Mouse (Mus musculus) thymus, adult 2 months (tissue): ENCODE data around the gene 1700056E22Rik. TPM values are rescaled to one million over a fixed set of nuclear protein-coding genes. Genes with fewer than 3 reads are reported as not detected.

Source experiments
- DNase-seq: peaks from one replicate; pipeline ENCODE4 v3.0.0; 2021
- H3K27ac ChIP-seq: fragments of 200-500 bp; 2 replicates; pipeline ENCODE4 v1.5.1; 2012; ENCODE audit warnings: low read length, control low read depth; ENCODE audit not compliant: control insufficient read depth, insufficient read depth
- H3K27me3 ChIP-seq: fragments of 200-500 bp; 2 replicates; pipeline ENCODE4 v1.6.1; 2012; ENCODE audit warnings: mild to moderate bottlenecking, low read length, moderate library complexity, mixed read lengths; ENCODE audit not compliant: control insufficient read depth, insufficient read depth
- H3K36me3 ChIP-seq: fragments of 200-500 bp; 2 replicates; pipeline ENCODE4 v1.6.1; 2012; ENCODE audit warnings: mild to moderate bottlenecking, low read length, moderate library complexity; ENCODE audit not compliant: control insufficient read depth, insufficient read depth
- H3K4me1 ChIP-seq: fragments of 200-500 bp; replicated peaks from 2 replicates; pipeline ENCODE4 v1.6.1; 2012; ENCODE audit warnings: low read length; ENCODE audit not compliant: control insufficient read depth, insufficient read depth
- H3K4me3 ChIP-seq: fragments of 200-500 bp; 2 replicates; pipeline ENCODE4 v1.5.1; 2012; ENCODE audit warnings: mild to moderate bottlenecking, low read length, control low read depth, moderate library complexity; ENCODE audit not compliant: control insufficient read depth, insufficient read depth
- CTCF ChIP-seq: fragments of 200-500 bp; IDR thresholded peaks from 2 replicates; pipeline ENCODE4 v1.5.1; 2012; ENCODE audit warnings: mild to moderate bottlenecking, control low read depth, low read length, moderate library complexity, borderline replicate concordance; ENCODE audit not compliant: control insufficient read depth, poor library complexity, insufficient read depth; ENCODE audit errors: extremely low read depth
- POLR2A ChIP-seq: fragments of 200-500 bp; IDR thresholded peaks from 2 replicates; pipeline ENCODE4 v1.6.1; 2012; ENCODE audit warnings: mild to moderate bottlenecking, low read length, control low read depth, moderate library complexity; ENCODE audit not compliant: control insufficient read depth, poor library complexity, insufficient read depth; ENCODE audit errors: extremely low read depth
- WGBS: fragments of 180-500 bp; shearing (Covaris S2); methylation state at CpG from one replicate; pipeline ENCODE4 v1.1.7; 2018; 5-methylcytosine and 5-hydroxymethylcytosine counted together
- polyA plus RNA-seq: library from polyadenylated mRNA; depleted of rRNA; stranded (reverse); fragments of >200 nt; gene quantifications from 2 replicates; pipeline ENCODE4 v1.2.3, GENCODE M21; 2012; rRNA removed

Gene 1700056E22Rik
- polyA plus RNA-seq, 1 experiment = 5.0 TPM

- H3K27me3 ChIP-seq = no peaks in the 10 kb centered on the region
- whole genome bisulfite sequencing = 96% methylated on average over 2 of the region's 2 CpGs
- no peaks in the 10 kb centered on the region for H3K36me3 ChIP-seq
- TF ChIP-seq POLR2A = no peak
- TF ChIP-seq CTCF = no peak
- DNase-seq = no peak
- peaks cover 26% of the 10 kb centered on the region for H3K4me1 ChIP-seq
- no peak overlapping the region for H3K4me3 ChIP-seq
- no peak overlapping the region for H3K27ac ChIP-seq
Measured at GRCm38 (mm10) chr1:184002470-184002869, 31.6 kb downstream of the 1700056E22Rik start.

DNA sequence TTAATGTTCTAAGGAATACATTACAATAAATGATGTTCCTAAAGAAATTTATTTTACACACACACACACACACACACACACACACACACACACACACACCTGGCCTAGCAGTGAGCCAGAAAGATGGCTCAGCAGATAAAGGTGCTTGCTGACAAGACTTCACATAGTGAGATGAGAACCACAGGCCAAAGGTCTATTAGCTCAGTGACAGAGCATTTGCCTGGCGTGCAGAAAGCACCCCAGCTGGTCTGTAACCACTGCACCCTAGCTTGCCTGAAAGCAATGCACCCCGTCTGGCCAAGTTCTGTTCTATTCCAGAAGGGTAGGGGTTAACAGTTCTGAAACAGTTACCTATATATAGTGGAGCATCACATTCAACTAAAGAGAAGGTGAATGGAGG lies 36.9 kb downstream of the 1700056E22Rik start:
- peaks cover 3% of the 10 kb centered on the region for H3K4me1 ChIP-seq
- DNase-seq = no peak
- H3K27ac ChIP-seq = no peak overlapping the region
- H3K4me3 ChIP-seq = no peak overlapping the region
- WGBS = 54% methylated on average over 2 of the region's 2 CpGs
- no peaks in the 10 kb centered on the region for H3K36me3 ChIP-seq
- no peaks in the 10 kb centered on the region for H3K27me3 ChIP-seq
- TF ChIP-seq CTCF = no peak
- TF ChIP-seq POLR2A = no peak

DNA sequence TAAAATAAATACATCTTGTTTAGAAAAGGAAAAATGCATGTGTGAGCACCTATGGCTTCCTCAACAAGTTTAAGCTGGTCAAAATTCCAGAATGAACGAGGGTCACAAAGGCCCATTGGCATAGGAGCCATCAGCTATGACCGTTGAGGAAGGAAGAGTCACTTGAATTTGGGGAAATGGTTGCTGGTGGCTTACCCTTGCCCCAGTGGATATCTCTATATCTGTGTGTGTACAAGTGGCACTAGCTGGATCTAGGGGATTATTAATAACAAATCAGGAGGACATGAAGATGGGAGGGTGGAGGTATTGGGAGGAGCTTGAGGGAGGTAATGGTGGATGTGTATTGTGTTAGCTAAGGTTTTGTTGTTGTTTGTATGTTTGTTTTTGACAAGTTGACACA lies 42.2 kb downstream of the 1700056E22Rik start:
- WGBS = 91% methylated on average over 2 of the region's 2 CpGs
- no peaks in the 10 kb centered on the region for H3K36me3 ChIP-seq
- no peak overlapping the region for H3K4me3 ChIP-seq
- TF ChIP-seq POLR2A (no peak), CTCF (no peak)
- H3K27ac ChIP-seq = no peak overlapping the region
- no peak for DNase-seq
- H3K27me3 ChIP-seq = no peaks in the 10 kb centered on the region
- H3K4me1 ChIP-seq = peaks cover 6% of the 10 kb centered on the region

- WGBS = 63% methylated on average over 7 of the region's 7 CpGs
- TF ChIP-seq POLR2A (no peak), CTCF (no peak)
- Histone ChIP-seq H3K36me3 (no peaks in the 10 kb centered on the region), H3K4me1 (peaks cover 7% of the 10 kb centered on the region), H3K27me3 (no peaks in the 10 kb centered on the region), H3K4me3 (no peak overlapping the region), H3K27ac (no peak overlapping the region)
- DNase-seq = peak; percentile 34
Measured at GRCm38 (mm10) chr1:183987711-183988245, 46.3 kb downstream of the 1700056E22Rik start.

Other genes with a start within 250 kb of the 1700056E22Rik start
- gene Dusp10, start 21.0 kb downstream of the 1700056E22Rik start, polyA plus RNA-seq = 206 and 226 TPM in 2 replicates